12 mouse cellular contexts compared by ENCODE assay signal in the genomic region with DNA sequence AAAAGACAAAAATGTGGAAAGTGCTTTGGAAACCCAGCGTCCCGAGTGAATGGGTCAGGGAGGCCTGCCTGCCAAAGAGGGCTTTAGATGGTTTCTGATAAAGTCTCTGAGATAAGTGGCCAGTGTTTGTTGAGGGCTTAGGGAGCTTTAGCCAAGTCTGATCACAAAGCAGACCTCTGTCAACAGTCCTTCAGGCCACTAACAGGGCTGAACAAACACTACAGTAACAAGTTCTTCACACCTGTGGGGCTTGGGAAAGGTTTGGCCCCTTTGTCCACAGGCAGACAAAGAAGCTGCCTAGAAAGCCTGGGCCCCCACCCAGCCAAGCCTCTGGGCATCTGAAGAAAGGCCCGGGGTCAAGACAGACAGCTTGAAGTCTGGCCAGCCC.
A peak's percentile ranks its signal among the peaks of the same experiment; 100 is the strongest.
DNase-seq lines count a peak whose midpoint lies in the region; ATAC-seq and TF ChIP-seq lines count a peak whose summit lies in the region.
"Had no signal": no experiment of that assay in that cellular context is flagged by ENCODE, and none has a peak within 500 bp of the region (broad histone marks: within the 10 kb centered on the region; RNA-seq: fewer than 3 reads in every experiment).

No protein-coding gene starts in this region.

- H3K36me3 ChIP-seq in heart, embryonic 13.5 days, result no peaks in the 10 kb centered on the region
- H3K36me3 ChIP-seq in midbrain, embryonic 11.5 days (ENCODE audit: control insufficient read depth, insufficient read depth, low read length), result no peaks in the 10 kb centered on the region
- no peaks in the 10 kb centered on the region for H3K36me3 ChIP-seq in midbrain, embryonic 13.5 days
- H3K36me3 ChIP-seq in lung, embryonic 14.5 days (ENCODE audit: insufficient read depth), result no peaks in the 10 kb centered on the region
- H3K36me3 ChIP-seq in stomach, postnatal 0 days (ENCODE audit: control insufficient read depth, insufficient read depth, low read length), result no peaks in the 10 kb centered on the region
- H3K36me3 ChIP-seq in forebrain, embryonic 14.5 days (ENCODE audit: control insufficient read depth, insufficient read depth, low read length), result no peaks in the 10 kb centered on the region
- H3K36me3 ChIP-seq: limb, embryonic 15.5 days had no signal

- H3K4me1 ChIP-seq in heart, embryonic 13.5 days, result peaks cover 36% of the 10 kb centered on the region
- peaks cover 17% of the 10 kb centered on the region for H3K4me1 ChIP-seq in midbrain, embryonic 11.5 days (ENCODE audit: control insufficient read depth, insufficient read depth, low read length)
- peaks cover 22% of the 10 kb centered on the region for H3K4me1 ChIP-seq in midbrain, embryonic 13.5 days (replicated peaks)
- peaks cover 10% of the 10 kb centered on the region for H3K4me1 ChIP-seq in lung, embryonic 14.5 days (ENCODE audit: insufficient read depth)
- 0 out of 2 replicates have a peak, but pooled peaks cover 7% of the 10 kb centered on the region for H3K4me1 ChIP-seq in stomach, postnatal 0 days (replicated peaks; ENCODE audit: control insufficient read depth, insufficient read depth)
- H3K4me1 ChIP-seq in forebrain, embryonic 14.5 days (ENCODE audit: control insufficient read depth, insufficient read depth, low read length), result peaks cover 4% of the 10 kb centered on the region; the same call in 1 of the 2 replicates

- H3K27me3 ChIP-seq in heart, embryonic 13.5 days (replicated peaks), result no peaks in the 10 kb centered on the region; the same call in 1 of the 2 replicates
- H3K27me3 ChIP-seq in midbrain, embryonic 11.5 days (ENCODE audit: control insufficient read depth, insufficient read depth, low read length), result no peaks in the 10 kb centered on the region
- peaks cover 21% of the 10 kb centered on the region; the same call in 1 of the 2 replicates for H3K27me3 ChIP-seq in midbrain, embryonic 13.5 days
- no peaks in the 10 kb centered on the region for H3K27me3 ChIP-seq in lung, embryonic 14.5 days (ENCODE audit: insufficient read depth, low read length)
- no peaks in the 10 kb centered on the region for H3K27me3 ChIP-seq in stomach, postnatal 0 days (ENCODE audit: control insufficient read depth, insufficient read depth, low read length)
- H3K27me3 ChIP-seq in forebrain, embryonic 14.5 days (replicated peaks; ENCODE audit: control insufficient read depth, insufficient read depth, low read length), result no peaks in the 10 kb centered on the region
- H3K27me3 ChIP-seq: forebrain, embryonic 13.5 days; Patski had no signal

- H3K9me3 ChIP-seq in heart, embryonic 13.5 days, result no peaks in the 10 kb centered on the region
- no peaks in the 10 kb centered on the region for H3K9me3 ChIP-seq in midbrain, embryonic 11.5 days (ENCODE audit: control insufficient read depth, low read length)
- H3K9me3 ChIP-seq in midbrain, embryonic 13.5 days, result no peaks in the 10 kb centered on the region
- H3K9me3 ChIP-seq in lung, embryonic 14.5 days (ENCODE audit: low read depth, low read length), result no peaks in the 10 kb centered on the region
- H3K9me3 ChIP-seq in stomach, postnatal 0 days (ENCODE audit: control insufficient read depth, low read length), result no peaks in the 10 kb centered on the region
- H3K9me3 ChIP-seq in forebrain, embryonic 14.5 days (replicated peaks; ENCODE audit: control insufficient read depth, low read length), result no peaks in the 10 kb centered on the region
- H3K9me3 ChIP-seq: forebrain, embryonic 13.5 days; limb, embryonic 15.5 days; megakaryocyte, embryonic 14.5 days had no signal

- peak overlapping the region; percentile 64 for H3K27ac ChIP-seq in heart, embryonic 13.5 days (replicated peaks)
- peak overlapping the region; percentile 14; the same call in 1 of the 2 replicates for H3K27ac ChIP-seq in midbrain, embryonic 11.5 days (ENCODE audit: low read depth, low read length)
- H3K27ac ChIP-seq in midbrain, embryonic 13.5 days, result no peak overlapping the region
- peak overlapping the region; percentile 90 for H3K27ac ChIP-seq in lung, embryonic 14.5 days (ENCODE audit: low read depth)
- peak overlapping the region; percentile 81 for H3K27ac ChIP-seq in stomach, postnatal 0 days (replicated peaks)
- no peak overlapping the region for H3K27ac ChIP-seq in forebrain, embryonic 14.5 days (ENCODE audit: low read depth, low read length)
- H3K27ac ChIP-seq: forebrain, embryonic 13.5 days; limb, embryonic 15.5 days had no signal

- H3K4me3 ChIP-seq in heart, embryonic 13.5 days, result no peak overlapping the region
- H3K4me3 ChIP-seq in midbrain, embryonic 11.5 days (ENCODE audit: low read depth, low read length), result no peak overlapping the region
- no peak overlapping the region for H3K4me3 ChIP-seq in midbrain, embryonic 13.5 days (replicated peaks)
- H3K4me3 ChIP-seq in lung, embryonic 14.5 days (ENCODE audit: low read depth, low read length), result no peak overlapping the region
- no peak overlapping the region for H3K4me3 ChIP-seq in stomach, postnatal 0 days (ENCODE audit: low read depth, low read length)
- no peak overlapping the region for H3K4me3 ChIP-seq in forebrain, embryonic 14.5 days (ENCODE audit: low read depth, low read length)
- H3K4me3 ChIP-seq: forebrain, embryonic 13.5 days; limb, embryonic 15.5 days; megakaryocyte, embryonic 14.5 days had no signal

- TF ChIP-seq CTCF in lung, embryonic 14.5 days (IDR thresholded peaks at IDR 0.05; ENCODE audit: low read depth), result no peak
- TF ChIP-seq CTCF in stomach, postnatal 0 days (IDR thresholded peaks at IDR 0.05; ENCODE audit: low read depth), result no peak

- TF ChIP-seq EP300 in stomach, postnatal 0 days (optimal IDR thresholded peaks at IDR 0.05), result no peak

- no peak for DNase-seq in heart, postnatal 10 days
- no peak for DNase-seq in midbrain, embryonic 11.5 days (ENCODE audit: low spot score, missing footprints)
- peak; percentile 49 for DNase-seq in lung, embryonic 14.5 days
- no peak for DNase-seq in stomach, postnatal 0 days (ENCODE audit: low spot score)
- DNase-seq in forebrain, embryonic 14.5 days (ENCODE audit: low spot score), result no peak

- ATAC-seq in heart, embryonic 13.5 days (ENCODE audit: extremely low read depth, insufficient number of reproducible peaks, low FRiP score, low TSS enrichment), result no peak
- ATAC-seq in midbrain, embryonic 11.5 days (ENCODE audit: low FRiP score), result no peak
- ATAC-seq in midbrain, embryonic 13.5 days, result no peak
- ATAC-seq in lung, embryonic 14.5 days (ENCODE audit: insufficient read depth), result peak; percentile 76
- peak; percentile 16; the same call in 1 of the 2 replicates for ATAC-seq in stomach, postnatal 0 days (ENCODE audit: low FRiP score, low TSS enrichment)
- no peak for ATAC-seq in forebrain, embryonic 14.5 days
- ATAC-seq: CD4-positive, CD25-positive, alpha-beta regulatory T cell, adult 4 months; forebrain, embryonic 13.5 days had no signal

- H3K9ac ChIP-seq in heart, embryonic 13.5 days, result peak overlapping the region; percentile 45; the same call in 1 of the 2 replicates
- H3K9ac ChIP-seq in midbrain, embryonic 11.5 days (ENCODE audit: low read length), result no peak overlapping the region
- H3K9ac ChIP-seq in midbrain, embryonic 13.5 days (replicated peaks), result no peak overlapping the region
- H3K9ac ChIP-seq in lung, embryonic 14.5 days, result 0 out of 2 replicates have a peak overlapping the region, but pooled peaks have one; percentile 10
- H3K9ac ChIP-seq in stomach, postnatal 0 days (ENCODE audit: low read length), result no peak overlapping the region
- no peak overlapping the region for H3K9ac ChIP-seq in forebrain, embryonic 14.5 days (ENCODE audit: low read length)
- H3K9ac ChIP-seq: forebrain, embryonic 13.5 days; limb, embryonic 15.5 days had no signal

- no peak overlapping the region for H3K4me2 ChIP-seq in heart, embryonic 13.5 days
- H3K4me2 ChIP-seq in midbrain, embryonic 11.5 days, result no peak overlapping the region
- no peak overlapping the region for H3K4me2 ChIP-seq in midbrain, embryonic 13.5 days (replicated peaks)
- H3K4me2 ChIP-seq in lung, embryonic 14.5 days, result peak overlapping the region; percentile 12; the same call in 1 of the 2 replicates
- no peak overlapping the region for H3K4me2 ChIP-seq in stomach, postnatal 0 days (replicated peaks; ENCODE audit: low read depth)
- H3K4me2 ChIP-seq in forebrain, embryonic 14.5 days (ENCODE audit: low read length), result no peak overlapping the region
- H3K4me2 ChIP-seq: forebrain, embryonic 13.5 days; limb, embryonic 15.5 days had no signal

- intact Hi-C loops in heart, postnatal 10 days (cut with DNase I), result no loop called here

- WGBS in heart, embryonic 13.5 days, result 22% methylated on average over 3 of the region's 3 CpGs
- WGBS in midbrain, embryonic 11.5 days, result 23% methylated on average over 3 of the region's 3 CpGs
- 23% methylated on average over 3 of the region's 3 CpGs for WGBS in midbrain, embryonic 13.5 days
- WGBS in lung, embryonic 14.5 days, result 31% methylated on average over 3 of the region's 3 CpGs
- WGBS in stomach, postnatal 0 days, result 16% methylated on average over 3 of the region's 3 CpGs
- 2% methylated on average over 3 of the region's 3 CpGs for WGBS in forebrain, embryonic 14.5 days

Comparison
In these comparisons a context has a peak if more than half of its experiments do, and no peak if none do; other contexts are left out.
1. H3K27ac ChIP-seq: peak in heart, embryonic 13.5 days (single experiment), midbrain, embryonic 11.5 days (single experiment), lung, embryonic 14.5 days (single experiment) and stomach, postnatal 0 days (single experiment); none in midbrain, embryonic 13.5 days (single experiment) and forebrain, embryonic 14.5 days (single experiment).
2. ATAC-seq: peak in lung, embryonic 14.5 days (single experiment) and stomach, postnatal 0 days (single experiment); none in heart, embryonic 13.5 days (single experiment), midbrain, embryonic 11.5 days (single experiment), midbrain, embryonic 13.5 days (single experiment) and forebrain, embryonic 14.5 days (single experiment).
3. H3K9ac ChIP-seq: peak in heart, embryonic 13.5 days (single experiment) and lung, embryonic 14.5 days (single experiment); none in midbrain, embryonic 11.5 days (single experiment), midbrain, embryonic 13.5 days (single experiment), stomach, postnatal 0 days (single experiment) and forebrain, embryonic 14.5 days (single experiment).